Mouse (Mus musculus): ENCODE data around the gene Sat1. TPM values are rescaled to one million over a fixed set of nuclear protein-coding genes. Genes with fewer than 3 reads are reported as not detected.

Sat1 gene
- total RNA-seq, 1 experiment, result 111 TPM

DNA sequence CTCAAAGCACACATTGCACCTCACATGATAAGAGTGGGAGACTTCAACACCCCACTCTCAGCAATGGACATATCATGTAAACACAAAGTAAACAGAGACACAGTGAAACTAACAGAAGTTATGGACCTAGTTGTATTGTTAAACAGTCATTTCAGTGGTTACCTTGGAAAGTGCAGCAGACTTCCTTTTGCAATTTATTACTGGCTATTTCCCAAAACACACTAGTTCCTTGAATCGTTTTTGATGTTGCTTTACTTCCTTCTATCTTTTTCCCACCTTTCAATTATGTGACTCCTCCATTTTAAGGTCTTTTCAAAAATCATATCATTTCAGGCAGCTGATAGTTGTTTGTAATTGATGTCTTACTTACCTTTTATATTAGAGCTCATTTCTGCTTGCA lies 44.5 kb downstream of the Sat1 start:
- Histone ChIP-seq H3K4me3 (ENCODE audit: insufficient read depth in 1 of 2, low read depth in 1 of 2, low read length in 2 of 2, poor library complexity in 1 of 2, severe bottlenecking in 1 of 2) (no peak overlapping the region), H3K27ac (ENCODE audit: insufficient read depth, low read depth, low read length, poor library complexity, severe bottlenecking) (no peak overlapping the region), H3K36me3 (ENCODE audit: control insufficient read depth, insufficient read depth, low read length, poor library complexity, severe bottlenecking) (no peaks in the 10 kb centered on the region), H3K4me1 (ENCODE audit: control insufficient read depth in 2 of 2, insufficient read depth in 2 of 2, low read length in 2 of 2, poor library complexity in 1 of 2) (no peaks in the 10 kb centered on the region), H3K9me3 (ENCODE audit: control insufficient read depth, insufficient read depth, low read depth, low read length) (no peaks in the 10 kb centered on the region), H3K9ac (ENCODE audit: insufficient read depth, low read depth, low read length, poor library complexity, severe bottlenecking) (no peak overlapping the region)
- DNase-seq (ENCODE audit: low read depth, low spot score), result no peak
- in situ Hi-C loops (cut with MboI; ENCODE audit: low sequenced_read_pairs in 2 of 2, unreplicated experiment in 2 of 2), result no loop called here
- TF ChIP-seq MAFK (IDR thresholded peaks at IDR 0.05; ENCODE audit: insufficient read depth, low read depth, low read length) (no peak), ZNF384 (IDR thresholded peaks at IDR 0.05; ENCODE audit: low read depth, low read length) (no peak), HCFC1 (IDR thresholded peaks at IDR 0.05; ENCODE audit: borderline replicate concordance, insufficient read depth, low read length) (no peak), CHD2 (IDR thresholded peaks at IDR 0.05; ENCODE audit: low read depth, low read length) (no peak), ZC3H11A (IDR thresholded peaks at IDR 0.05; ENCODE audit: borderline replicate concordance, low read depth, low read length) (no peak)

DNA sequence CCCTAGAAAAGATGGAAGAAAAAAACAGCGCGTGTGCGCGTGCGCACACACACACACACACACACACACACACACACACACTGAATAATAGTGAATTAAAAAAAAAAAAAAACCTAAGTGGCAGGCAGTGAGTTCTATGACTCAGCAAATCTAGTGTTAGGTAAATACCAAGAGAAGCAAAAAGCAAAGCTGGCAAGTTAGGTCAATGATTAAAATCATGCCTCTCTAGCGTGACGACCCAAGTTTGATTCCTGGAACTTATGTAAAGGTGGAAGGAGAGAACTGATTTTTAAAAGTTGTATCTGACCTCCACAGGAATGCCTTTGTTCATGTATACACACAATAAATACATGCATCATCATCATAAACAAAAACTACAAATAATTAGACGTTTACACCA lies 46.4 kb downstream of the Sat1 start:
- Histone ChIP-seq H3K4me1 (ENCODE audit: control insufficient read depth in 2 of 2, insufficient read depth in 2 of 2, low read length in 2 of 2, poor library complexity in 1 of 2) (no peaks in the 10 kb centered on the region), H3K27ac (ENCODE audit: insufficient read depth, low read depth, low read length, poor library complexity, severe bottlenecking) (no peak overlapping the region), H3K4me3 (ENCODE audit: insufficient read depth in 1 of 2, low read depth in 1 of 2, low read length in 2 of 2, poor library complexity in 1 of 2, severe bottlenecking in 1 of 2) (no peak overlapping the region), H3K9ac (ENCODE audit: insufficient read depth, low read depth, low read length, poor library complexity, severe bottlenecking) (no peak overlapping the region), H3K36me3 (ENCODE audit: control insufficient read depth, insufficient read depth, low read length, poor library complexity, severe bottlenecking) (no peaks in the 10 kb centered on the region), H3K9me3 (ENCODE audit: control insufficient read depth, insufficient read depth, low read depth, low read length) (no peaks in the 10 kb centered on the region)
- in situ Hi-C loops (cut with MboI; ENCODE audit: low sequenced_read_pairs in 2 of 2, unreplicated experiment in 2 of 2), result no loop called here
- no peak for DNase-seq (ENCODE audit: low read depth, low spot score)
- TF ChIP-seq ZNF384 (IDR thresholded peaks at IDR 0.05; ENCODE audit: low read depth, low read length) (no peak), CHD2 (IDR thresholded peaks at IDR 0.05; ENCODE audit: low read depth, low read length) (no peak), HCFC1 (IDR thresholded peaks at IDR 0.05; ENCODE audit: borderline replicate concordance, insufficient read depth, low read length) (no peak), MAFK (IDR thresholded peaks at IDR 0.05; ENCODE audit: insufficient read depth, low read depth, low read length) (no peak), ZC3H11A (IDR thresholded peaks at IDR 0.05; ENCODE audit: borderline replicate concordance, low read depth, low read length) (no peak)

DNA sequence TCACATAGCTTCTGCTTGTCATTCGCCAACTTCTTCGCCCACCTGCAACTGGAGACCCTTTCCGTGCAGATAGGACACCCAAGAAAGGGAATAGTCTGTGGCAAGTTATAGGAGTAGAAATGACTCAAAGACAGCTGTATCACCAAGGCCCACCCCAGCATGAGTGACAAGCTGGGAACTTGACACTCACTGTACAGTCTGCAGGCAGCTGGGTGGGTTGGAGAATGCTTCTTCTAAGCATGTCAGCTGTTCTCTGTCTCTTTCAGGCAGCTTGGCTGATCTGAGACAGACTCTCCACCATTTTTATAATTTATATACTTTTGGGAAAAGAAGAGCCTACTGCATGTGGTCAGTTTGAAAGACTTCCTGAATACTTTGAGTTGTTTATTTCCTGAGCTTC lies 48.6 kb downstream of the Sat1 start:
- Histone ChIP-seq H3K4me1 (ENCODE audit: control insufficient read depth in 2 of 2, insufficient read depth in 2 of 2, low read length in 2 of 2, poor library complexity in 1 of 2) (no peaks in the 10 kb centered on the region), H3K9ac (ENCODE audit: insufficient read depth, low read depth, low read length, poor library complexity, severe bottlenecking) (no peak overlapping the region), H3K4me3 (ENCODE audit: insufficient read depth in 1 of 2, low read depth in 1 of 2, low read length in 2 of 2, poor library complexity in 1 of 2, severe bottlenecking in 1 of 2) (no peak overlapping the region), H3K36me3 (ENCODE audit: control insufficient read depth, insufficient read depth, low read length, poor library complexity, severe bottlenecking) (no peaks in the 10 kb centered on the region), H3K9me3 (ENCODE audit: control insufficient read depth, insufficient read depth, low read depth, low read length) (no peaks in the 10 kb centered on the region), H3K27ac (ENCODE audit: insufficient read depth, low read depth, low read length, poor library complexity, severe bottlenecking) (no peak overlapping the region)
- TF ChIP-seq HCFC1 (IDR thresholded peaks at IDR 0.05; ENCODE audit: borderline replicate concordance, insufficient read depth, low read length), result no peak
- TF ChIP-seq MAFK (IDR thresholded peaks at IDR 0.05; ENCODE audit: insufficient read depth, low read depth, low read length), result no peak
- no peak for TF ChIP-seq ZC3H11A (IDR thresholded peaks at IDR 0.05; ENCODE audit: borderline replicate concordance, low read depth, low read length)
- TF ChIP-seq ZNF384 (IDR thresholded peaks at IDR 0.05; ENCODE audit: low read depth, low read length), result no peak
- TF ChIP-seq CHD2 (IDR thresholded peaks at IDR 0.05; ENCODE audit: low read depth, low read length), result no peak
- in situ Hi-C loops (cut with MboI; ENCODE audit: low sequenced_read_pairs in 2 of 2, unreplicated experiment in 2 of 2), result no loop called here
- no peak for DNase-seq (ENCODE audit: low read depth, low spot score)

DNA sequence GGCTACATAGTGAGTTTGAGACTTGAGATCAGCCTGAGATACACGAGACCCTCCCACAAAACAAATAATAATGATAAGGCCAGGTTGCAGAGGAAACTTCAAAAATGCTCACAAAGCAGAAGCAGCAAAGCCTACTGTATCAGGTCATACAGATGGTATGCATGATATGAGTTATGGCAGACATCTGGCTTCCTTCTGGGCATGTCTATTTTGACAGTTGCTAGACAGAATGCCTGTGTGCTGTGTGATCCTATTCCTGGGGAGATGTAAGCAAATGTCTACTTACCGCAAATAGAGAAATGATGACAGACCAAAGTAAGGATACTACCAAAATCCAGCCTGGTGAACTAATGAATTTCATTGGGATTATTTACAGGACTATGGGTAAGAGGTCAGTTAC lies 49.9 kb downstream of the Sat1 start:
- no peak overlapping the region for H3K27ac ChIP-seq (ENCODE audit: insufficient read depth, low read depth, low read length, poor library complexity, severe bottlenecking)
- TF ChIP-seq CHD2 (IDR thresholded peaks at IDR 0.05; ENCODE audit: low read depth, low read length), result no peak
- TF ChIP-seq ZC3H11A (IDR thresholded peaks at IDR 0.05; ENCODE audit: borderline replicate concordance, low read depth, low read length), result no peak
- no peak for TF ChIP-seq ZNF384 (IDR thresholded peaks at IDR 0.05; ENCODE audit: low read depth, low read length)
- no peak for TF ChIP-seq HCFC1 (IDR thresholded peaks at IDR 0.05; ENCODE audit: borderline replicate concordance, insufficient read depth, low read length)
- no peak for TF ChIP-seq MAFK (IDR thresholded peaks at IDR 0.05; ENCODE audit: insufficient read depth, low read depth, low read length)
- H3K9ac ChIP-seq (ENCODE audit: insufficient read depth, low read depth, low read length, poor library complexity, severe bottlenecking), result no peak overlapping the region
- no peak for DNase-seq (ENCODE audit: low read depth, low spot score)
- no peaks in the 10 kb centered on the region for H3K36me3 ChIP-seq (ENCODE audit: control insufficient read depth, insufficient read depth, low read length, poor library complexity, severe bottlenecking)
- H3K4me3 ChIP-seq (ENCODE audit: insufficient read depth in 1 of 2, low read depth in 1 of 2, low read length in 2 of 2, poor library complexity in 1 of 2, severe bottlenecking in 1 of 2), result no peak overlapping the region
- no peaks in the 10 kb centered on the region for H3K9me3 ChIP-seq (ENCODE audit: control insufficient read depth, insufficient read depth, low read depth, low read length)
- in situ Hi-C loops (cut with MboI; ENCODE audit: low sequenced_read_pairs in 2 of 2, unreplicated experiment in 2 of 2), result no loop called here
- H3K4me1 ChIP-seq (ENCODE audit: control insufficient read depth in 2 of 2, insufficient read depth in 2 of 2, low read length in 2 of 2, poor library complexity in 1 of 2), result no peaks in the 10 kb centered on the region

DNA sequence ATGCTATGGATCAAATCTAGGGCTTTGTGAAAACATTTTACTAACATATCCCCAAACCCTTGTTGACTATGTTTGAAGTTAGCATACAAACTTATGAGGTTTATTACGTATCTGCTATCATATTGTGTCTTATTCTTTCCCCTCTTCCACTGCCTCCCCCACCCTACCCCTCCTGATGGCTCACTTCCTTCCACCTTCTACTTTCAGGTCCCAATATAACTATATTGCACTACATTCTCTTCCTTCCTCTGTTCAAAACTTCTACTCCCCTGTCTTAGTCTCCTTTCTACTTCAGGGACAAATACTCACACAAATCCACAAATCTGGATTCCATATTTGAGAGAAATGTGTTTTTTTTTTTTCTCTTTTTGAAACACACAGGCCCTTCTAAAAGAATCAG lies 52.7 kb downstream of the Sat1 start:
- no peak for TF ChIP-seq ZC3H11A (IDR thresholded peaks at IDR 0.05; ENCODE audit: borderline replicate concordance, low read depth, low read length)
- no peak for TF ChIP-seq MAFK (IDR thresholded peaks at IDR 0.05; ENCODE audit: insufficient read depth, low read depth, low read length)
- H3K27ac ChIP-seq (ENCODE audit: insufficient read depth, low read depth, low read length, poor library complexity, severe bottlenecking), result no peak overlapping the region
- no peak for DNase-seq (ENCODE audit: low read depth, low spot score)
- in situ Hi-C loops (cut with MboI; ENCODE audit: low sequenced_read_pairs in 2 of 2, unreplicated experiment in 2 of 2), result no loop called here
- H3K9ac ChIP-seq (ENCODE audit: insufficient read depth, low read depth, low read length, poor library complexity, severe bottlenecking), result no peak overlapping the region
- H3K4me1 ChIP-seq (ENCODE audit: control insufficient read depth in 2 of 2, insufficient read depth in 2 of 2, low read length in 2 of 2, poor library complexity in 1 of 2), result no peaks in the 10 kb centered on the region
- H3K9me3 ChIP-seq (ENCODE audit: control insufficient read depth, insufficient read depth, low read depth, low read length), result no peaks in the 10 kb centered on the region
- no peak overlapping the region for H3K4me3 ChIP-seq (ENCODE audit: insufficient read depth in 1 of 2, low read depth in 1 of 2, low read length in 2 of 2, poor library complexity in 1 of 2, severe bottlenecking in 1 of 2)
- H3K36me3 ChIP-seq (ENCODE audit: control insufficient read depth, insufficient read depth, low read length, poor library complexity, severe bottlenecking), result no peaks in the 10 kb centered on the region

Other genes with a start within 250 kb of the Sat1 start
- gene Magea8, start 220.6 kb downstream of the Sat1 start, total RNA-seq (2012; rRNA removed), result 1.1 TPM in 1 of 2 replicates, not detected in the other
- gene Magea5, start 153.3 kb downstream of the Sat1 start, total RNA-seq (2012; rRNA removed), result 1.1 TPM in 1 of 2 replicates, not detected in the other
- not detected in 2 replicates for gene Magea1, start 126.7 kb downstream of the Sat1 start, total RNA-seq (2012; rRNA removed)
- 0.31 TPM in 1 of 2 replicates, not detected in the other for gene Magea2, start 122.8 kb downstream of the Sat1 start, total RNA-seq (2012; rRNA removed)
- gene Cldn34b2, start 88.0 kb downstream of the Sat1 start, total RNA-seq (2012; rRNA removed), result not detected in 2 replicates
- 44.2 and 60.4 TPM in 2 replicates for gene Acot9, start 46.0 kb upstream of the Sat1 start, total RNA-seq (2012; rRNA removed)
- gene Prdx4, start 124.3 kb upstream of the Sat1 start, total RNA-seq (2012; rRNA removed), result 235 and 279 TPM in 2 replicates

All from ES-E14 (cell line).